Mouse (Mus musculus) intestine, postnatal 0 days (tissue): ENCODE results near the gene Trim2. TPM values are rescaled to one million over a fixed set of nuclear protein-coding genes. Genes with fewer than 3 reads are reported as not detected.

Experiments used
- ATAC-seq: fragments of 200-750 bp; cut with Nextera tagmentation; 2 replicates; pipeline ENCODE4 v1.8.0; 2017; ENCODE audit warnings: mild to moderate bottlenecking, moderate TSS enrichment, moderate library complexity
- H3K27ac ChIP-seq: fragments of 300-500 bp; sonication (generic); 2 replicates; pipeline ENCODE4 v1.5.1; 2014; ENCODE audit warnings: mild to moderate bottlenecking, low read depth, low read length, moderate library complexity
- H3K27me3 ChIP-seq: fragments of 300-500 bp; sonication (generic); replicated peaks from 2 replicates; pipeline ENCODE4 v1.6.1; 2014; ENCODE audit warnings: low read length, mixed read lengths; ENCODE audit not compliant: control insufficient read depth, insufficient read depth
- H3K36me3 ChIP-seq: fragments of 300-500 bp; sonication (generic); 2 replicates; pipeline ENCODE4 v1.6.1; 2014; ENCODE audit warnings: mild to moderate bottlenecking, moderate library complexity; ENCODE audit not compliant: control insufficient read depth, insufficient read depth
- H3K4me1 ChIP-seq: fragments of 300-500 bp; sonication (generic); replicated peaks from 2 replicates; pipeline ENCODE4 v1.6.1; 2014; ENCODE audit warnings: antibody characterized with exemption, low read length, mixed read lengths; ENCODE audit not compliant: control insufficient read depth, insufficient read depth
- H3K4me2 ChIP-seq: fragments of 300-500 bp; sonication (generic); replicated peaks from 2 replicates; pipeline ENCODE4 v1.6.1; 2014; ENCODE audit warnings: low read depth, mild to moderate bottlenecking, moderate library complexity
- H3K4me3 ChIP-seq: fragments of 300-500 bp; sonication (generic); 2 replicates; pipeline ENCODE4 v1.5.1; 2014; ENCODE audit warnings: low read depth, low read length
- H3K9ac ChIP-seq: fragments of 300-500 bp; sonication (generic); 2 replicates; pipeline ENCODE4 v1.6.1; 2014; ENCODE audit warnings: mild to moderate bottlenecking, low read depth, low read length
- H3K9me3 ChIP-seq: fragments of 300-500 bp; sonication (generic); 2 replicates; pipeline ENCODE4 v1.6.1; 2016; ENCODE audit warnings: mixed run types; ENCODE audit not compliant: control insufficient read depth
- CTCF ChIP-seq: sonication (generic); IDR thresholded peaks from 2 replicates; pipeline ENCODE4 v1.5.1; 2016; ENCODE audit warnings: low read depth, mild to moderate bottlenecking, control low read depth, antibody characterized with exemption, moderate library complexity
- WGBS: fragments of 180-500 bp; shearing (Covaris S2); extraction: QIAGEN DNeasy Blood & Tissue Kit; methylation state at CpG from one replicate; pipeline ENCODE4 v1.1.7; 2014; 5-methylcytosine and 5-hydroxymethylcytosine counted together
- polyA plus RNA-seq: library from polyadenylated mRNA; unstranded; fragments of >200 nt; fragmentation: Nextera tagmentation; extraction: Ambion mirVana; gene quantifications from 2 replicates; pipeline ENCODE4 v1.2.1, GENCODE M21; 2015

Gene Trim2
- polyA plus RNA-seq, 1 experiment from 2014 or later = 21.2 TPM

DNA sequence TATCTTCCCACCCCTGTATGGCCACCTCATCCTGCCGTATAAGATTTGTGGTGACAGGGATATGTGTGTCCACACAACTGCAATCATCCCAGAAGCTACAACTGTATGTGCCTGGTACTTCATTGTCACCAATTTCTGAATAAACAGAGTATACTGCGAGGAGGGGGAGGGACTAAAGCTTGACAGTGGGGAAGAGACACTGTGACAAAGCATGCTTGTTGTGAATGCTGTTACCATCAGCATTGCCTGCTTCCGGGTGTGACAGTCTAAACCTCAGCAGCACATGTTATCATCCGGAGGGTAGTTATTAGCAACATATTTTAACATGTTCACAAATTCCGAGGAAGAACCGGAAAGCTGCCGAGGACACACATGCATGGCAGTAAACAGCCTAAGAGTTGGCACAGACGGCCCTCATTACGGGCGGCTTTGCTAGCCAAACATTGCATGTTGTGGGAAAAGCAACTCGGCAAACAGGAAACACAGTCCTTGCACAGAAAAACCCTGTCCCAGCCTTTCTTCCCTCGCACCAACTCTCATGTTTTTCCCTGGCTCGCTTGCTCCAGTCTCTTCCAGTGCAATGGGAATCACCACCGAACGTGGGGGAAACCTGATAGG lies 90.8 kb downstream of the Trim2 start:
- H3K9ac ChIP-seq = no peak overlapping the region
- no peaks in the 10 kb centered on the region for H3K9me3 ChIP-seq
- no peak overlapping the region for H3K4me3 ChIP-seq
- no peaks in the 10 kb centered on the region for H3K27me3 ChIP-seq
- TF ChIP-seq CTCF = no peak
- no peak for ATAC-seq
- 81% methylated on average over 15 of the region's 15 CpGs for WGBS
- H3K27ac ChIP-seq = peak overlapping the region; percentile 78
- no peak overlapping the region for H3K4me2 ChIP-seq
- H3K4me1 ChIP-seq = 0 out of 2 replicates have a peak, but pooled peaks cover 8% of the 10 kb centered on the region
- H3K36me3 ChIP-seq = no peaks in the 10 kb centered on the region

DNA sequence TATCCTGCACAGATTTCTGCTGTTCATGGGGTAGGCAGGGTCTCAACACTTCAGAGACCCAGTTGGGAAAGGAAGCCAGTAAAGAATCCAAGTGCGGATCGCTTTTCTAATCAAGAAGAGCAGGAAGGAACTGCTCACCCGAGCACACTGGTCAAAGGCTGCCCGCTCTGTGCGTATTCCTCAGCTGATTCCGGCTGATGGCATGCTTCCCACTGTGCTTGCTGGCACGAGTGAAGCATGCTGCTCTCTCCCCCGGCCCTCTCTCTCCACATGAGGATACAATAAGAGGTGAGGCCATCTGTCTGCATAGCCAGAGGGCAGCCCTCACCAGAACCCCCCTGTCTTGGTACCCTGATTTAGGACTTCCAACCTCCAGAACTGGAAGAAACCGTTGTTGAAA lies 91.4 kb downstream of the Trim2 start:
- Histone ChIP-seq H3K36me3 (no peaks in the 10 kb centered on the region), H3K9me3 (no peaks in the 10 kb centered on the region), H3K27me3 (no peaks in the 10 kb centered on the region), H3K9ac (no peak overlapping the region), H3K4me1 (0 out of 2 replicates have a peak, but pooled peaks cover 6% of the 10 kb centered on the region), H3K4me3 (no peak overlapping the region), H3K27ac (peak overlapping the region; percentile 78), H3K4me2 (no peak overlapping the region)
- TF ChIP-seq CTCF = no peak
- WGBS = 55% methylated on average over 9 of the region's 9 CpGs
- no peak for ATAC-seq

DNA sequence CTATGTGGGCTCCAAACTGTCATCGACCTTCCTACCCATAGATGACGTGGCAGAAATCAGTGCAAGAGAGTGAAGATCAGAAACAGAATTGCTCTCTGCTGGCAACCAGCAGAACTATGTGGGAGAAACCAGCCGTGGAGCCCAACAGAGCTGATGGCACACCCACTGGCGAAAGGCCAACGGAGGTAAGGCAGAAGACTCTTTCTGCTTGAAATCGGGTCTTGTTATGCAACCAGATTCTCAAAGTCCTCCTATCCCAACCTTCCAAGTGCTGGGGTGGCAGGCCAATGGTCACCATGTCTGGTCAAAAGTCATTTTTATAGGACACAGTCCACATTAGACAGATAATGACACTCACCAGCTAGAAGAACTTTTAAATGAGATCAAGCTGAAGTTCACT lies 92.2 kb downstream of the Trim2 start:
- Histone ChIP-seq H3K4me3 (no peak overlapping the region), H3K9ac (no peak overlapping the region), H3K4me2 (peak overlapping the region; percentile 10; the same call in 1 of the 2 replicates), H3K27me3 (no peaks in the 10 kb centered on the region), H3K27ac (peak overlapping the region; percentile 78), H3K4me1 (0 out of 2 replicates have a peak, but pooled peaks cover 6% of the 10 kb centered on the region), H3K9me3 (no peaks in the 10 kb centered on the region), H3K36me3 (peaks cover 6% of the 10 kb centered on the region; the same call in 1 of the 2 replicates)
- TF ChIP-seq CTCF = no peak
- ATAC-seq = peak; percentile 84
- WGBS = 40% methylated on average over 6 of the region's 6 CpGs

DNA sequence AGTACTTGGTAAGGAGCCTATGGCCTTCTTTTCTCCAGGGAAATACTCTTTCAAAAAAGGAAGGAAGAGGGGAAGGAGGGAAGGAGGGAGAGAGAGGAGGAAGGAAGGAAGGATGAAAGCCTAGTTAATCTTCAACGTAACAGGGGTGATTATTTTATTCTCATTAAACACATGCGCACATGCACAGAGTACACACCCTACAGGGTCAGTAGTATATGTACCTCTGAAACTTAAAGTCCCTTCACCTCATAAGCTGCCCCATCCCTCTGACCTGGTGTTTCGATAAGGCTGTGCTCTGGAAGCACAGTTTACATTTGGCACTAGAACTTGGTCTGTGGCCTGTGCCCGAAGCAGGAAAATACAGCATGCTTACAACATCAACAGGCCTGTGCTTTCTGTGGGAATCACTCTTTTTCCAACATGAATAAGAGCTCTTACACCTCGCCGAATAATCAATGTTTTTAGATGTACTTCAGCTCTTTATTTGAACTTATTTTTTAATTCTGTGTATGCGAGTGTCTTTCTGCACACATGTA lies 95.3 kb downstream of the Trim2 start:
- ATAC-seq = no peak
- WGBS = 43% methylated on average over 7 of the region's 7 CpGs
- Histone ChIP-seq H3K4me2 (0 out of 2 replicates have a peak overlapping the region, but pooled peaks have one; percentile 17), H3K9ac (no peak overlapping the region), H3K9me3 (no peaks in the 10 kb centered on the region), H3K27ac (no peak overlapping the region), H3K36me3 (peaks cover 24% of the 10 kb centered on the region; the same call in 1 of the 2 replicates), H3K4me3 (no peak overlapping the region), H3K4me1 (0 out of 2 replicates have a peak, but pooled peaks cover 6% of the 10 kb centered on the region), H3K27me3 (no peaks in the 10 kb centered on the region)
- TF ChIP-seq CTCF = no peak

DNA sequence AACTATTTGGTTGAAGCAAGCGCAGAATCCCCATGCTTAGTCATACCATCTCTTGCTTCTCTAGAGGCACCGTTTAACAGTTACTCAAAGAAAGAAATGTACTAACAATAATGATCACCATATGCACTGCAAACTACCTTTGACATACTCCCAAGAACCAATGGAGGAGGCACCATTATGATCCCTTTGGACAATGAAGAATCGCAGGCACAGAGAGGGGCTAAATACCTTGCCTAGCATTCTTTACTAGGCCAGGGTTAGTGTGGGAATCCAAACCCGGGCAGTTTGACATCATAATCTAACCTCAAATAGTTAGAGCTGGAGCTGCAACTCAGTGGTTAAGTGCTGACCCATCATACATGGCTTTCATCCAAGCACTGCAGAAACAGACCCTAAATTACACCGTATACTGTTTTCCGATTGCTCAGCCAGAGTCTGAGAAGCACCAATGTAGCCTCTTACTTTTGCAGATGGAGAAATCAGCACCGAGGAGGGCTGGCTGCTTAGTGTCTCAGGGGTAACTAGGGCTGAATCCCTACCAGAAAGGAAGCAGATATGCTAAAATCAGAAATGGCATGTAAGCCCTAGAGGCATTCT lies 97.7 kb downstream of the Trim2 start:
- Histone ChIP-seq H3K4me2 (no peak overlapping the region), H3K4me1 (0 out of 2 replicates have a peak, but pooled peaks cover 6% of the 10 kb centered on the region), H3K9me3 (no peaks in the 10 kb centered on the region), H3K36me3 (peaks cover 32% of the 10 kb centered on the region; the same call in 1 of the 2 replicates), H3K27me3 (no peaks in the 10 kb centered on the region), H3K9ac (no peak overlapping the region), H3K27ac (no peak overlapping the region), H3K4me3 (no peak overlapping the region)
- WGBS = 81% methylated on average over 7 of the region's 7 CpGs
- ATAC-seq = no peak
- TF ChIP-seq CTCF = no peak

DNA sequence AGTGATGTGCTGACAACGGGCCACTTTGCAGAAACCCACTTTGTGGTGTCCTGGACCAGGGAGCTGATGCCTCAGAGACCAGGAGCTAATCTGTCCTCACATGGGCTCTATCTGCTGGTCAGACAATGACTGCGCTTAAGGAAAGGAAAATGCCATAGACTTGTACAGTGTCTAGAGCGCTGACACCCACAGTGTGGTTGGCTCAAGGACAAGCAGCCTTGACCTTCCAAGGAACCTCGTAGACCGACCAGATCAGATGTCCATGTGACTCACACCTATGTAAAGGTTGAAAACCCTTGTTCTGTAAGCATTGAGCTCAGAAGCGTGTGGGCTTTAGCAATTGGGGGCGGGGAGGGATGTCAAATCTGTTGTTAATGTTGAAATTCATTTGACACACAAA lies 98.2 kb downstream of the Trim2 start:
- peaks cover 32% of the 10 kb centered on the region; the same call in 1 of the 2 replicates for H3K36me3 ChIP-seq
- H3K9ac ChIP-seq = no peak overlapping the region
- no peaks in the 10 kb centered on the region for H3K9me3 ChIP-seq
- 88% methylated on average over 7 of the region's 7 CpGs for WGBS
- no peak overlapping the region for H3K4me2 ChIP-seq
- ATAC-seq = no peak
- no peak for TF ChIP-seq CTCF
- 0 out of 2 replicates have a peak, but pooled peaks cover 6% of the 10 kb centered on the region for H3K4me1 ChIP-seq
- no peaks in the 10 kb centered on the region for H3K27me3 ChIP-seq
- H3K4me3 ChIP-seq = no peak overlapping the region
- no peak overlapping the region for H3K27ac ChIP-seq
